Mouse (Mus musculus) lung, adult 2 months (tissue): ENCODE measurements around the gene Foxp1.

Experiments used
- CTCF ChIP-seq: fragments of 200-500 bp; IDR thresholded peaks from 2 replicates; pipeline ENCODE4 v1.5.1; 2011; ENCODE audit warnings: mild to moderate bottlenecking, low read length, control low read depth; ENCODE audit not compliant: insufficient read depth
- POLR2A ChIP-seq: fragments of 200-500 bp; IDR thresholded peaks from 2 replicates; pipeline ENCODE4 v1.6.1; 2011; ENCODE audit warnings: low read depth, mild to moderate bottlenecking, control low read depth, low read length, borderline replicate concordance; ENCODE audit errors: extremely low read depth

GRCm38 (mm10) chr6:99420666-99421065 lies 101.9 kb downstream of the Foxp1 start:
- TF ChIP-seq CTCF: no peak
- TF ChIP-seq POLR2A: no peak
